Mouse (Mus musculus) midbrain, embryonic 10.5 days (tissue): Measurements from ENCODE around the gene Olfr1202. TPM values are rescaled to one million over a fixed set of nuclear protein-coding genes. Genes with fewer than 3 reads are reported as not detected.

Experiments
- DNase-seq: peaks from one replicate; pipeline ENCODE4 v3.0.0-alpha.2; 2017; ENCODE audit warnings: low spot score
- H3K27ac ChIP-seq: fragments of 300-500 bp; sonication (generic); replicated peaks from 2 replicates; pipeline ENCODE4 v1.5.1; 2016; ENCODE audit warnings: mild to moderate bottlenecking
- H3K27me3 ChIP-seq: fragments of 300-500 bp; sonication (generic); 2 replicates; pipeline ENCODE4 v1.6.1; 2016; ENCODE audit warnings: low read depth, mild to moderate bottlenecking; ENCODE audit not compliant: poor library complexity, severe bottlenecking
- H3K36me3 ChIP-seq: fragments of 300-500 bp; sonication (generic); 2 replicates; pipeline ENCODE4 v1.6.1; 2016; ENCODE audit warnings: mild to moderate bottlenecking, moderate library complexity
- H3K4me1 ChIP-seq: fragments of 300-500 bp; sonication (generic); 2 replicates; pipeline ENCODE4 v1.6.1; 2016
- H3K4me3 ChIP-seq: fragments of 300-500 bp; sonication (generic); 2 replicates; pipeline ENCODE4 v1.5.1; 2016; ENCODE audit warnings: mild to moderate bottlenecking, moderate library complexity
- H3K9me3 ChIP-seq: fragments of 300-500 bp; sonication (generic); replicated peaks from 2 replicates; pipeline ENCODE4 v1.6.1; 2016; ENCODE audit warnings: mild to moderate bottlenecking
- WGBS: fragments of 180-500 bp; shearing (Covaris S2); methylation state at CpG from one replicate; pipeline ENCODE4 v1.1.7; 2016; 5-methylcytosine and 5-hydroxymethylcytosine counted together
- polyA plus RNA-seq: library from polyadenylated mRNA; unstranded; fragments of >200 nt; fragmentation: Nextera tagmentation; extraction: Ambion mirVana; gene quantifications from 2 replicates; pipeline ENCODE4 v1.2.1, GENCODE M21; 2016

The Olfr1202 gene
- not detected in 2 replicates for polyA plus RNA-seq

- no peak within 1 kb of the TSS for H3K4me3 ChIP-seq
- no peaks in the 10 kb centered on the region for H3K4me1 ChIP-seq
- WGBS = 89% methylated on average over 1 of the region's 1 CpGs
- H3K27ac ChIP-seq = no peak within 1 kb of the TSS
- H3K27me3 ChIP-seq = no peaks in the 10 kb centered on the region
- DNase-seq = no peak
- H3K36me3 ChIP-seq = no peaks in the 10 kb centered on the region
- no peaks in the 10 kb centered on the region for H3K9me3 ChIP-seq
These were observed at the start of gene Olfr1202 for GRCm38 (mm10) chr2:88814196-88814595. Gene Olfr1202, plus strand, starts transcription at chr2:88814496.

DNA sequence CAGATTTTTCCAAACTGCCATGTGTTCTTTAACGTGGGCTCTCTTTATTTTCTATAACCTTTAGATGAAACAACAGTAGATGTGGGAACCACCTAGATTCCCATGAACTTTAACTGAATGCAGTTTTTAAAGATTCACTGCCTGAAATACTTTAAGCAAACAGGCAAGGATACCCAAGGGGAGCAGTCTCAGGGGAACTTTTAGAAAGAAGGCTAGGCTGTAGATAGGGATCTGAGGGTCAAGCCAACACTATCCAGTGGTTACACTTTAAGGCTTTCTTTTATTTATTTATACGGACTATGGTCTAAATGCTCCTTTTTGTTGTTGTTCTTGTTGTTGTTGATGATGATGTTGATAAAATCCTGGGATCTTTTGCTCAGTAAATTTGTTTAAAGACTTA is 43.9 kb upstream of the Olfr1202 start, which contains the start of gene Olfr1200:
Gene Olfr1200 (minus strand): TSS at position 101 of the 400 bp plus-strand sequence.
- H3K27ac ChIP-seq = no peak within 1 kb of the TSS
- H3K27me3 ChIP-seq = no peaks in the 10 kb centered on the region
- H3K36me3 ChIP-seq = no peaks in the 10 kb centered on the region
- H3K4me3 ChIP-seq = no peak within 1 kb of the TSS
- 86% methylated on average over 2 of the region's 2 CpGs for WGBS
- no peaks in the 10 kb centered on the region for H3K4me1 ChIP-seq
- no peak for DNase-seq
- no peaks in the 10 kb centered on the region for H3K9me3 ChIP-seq

DNA sequence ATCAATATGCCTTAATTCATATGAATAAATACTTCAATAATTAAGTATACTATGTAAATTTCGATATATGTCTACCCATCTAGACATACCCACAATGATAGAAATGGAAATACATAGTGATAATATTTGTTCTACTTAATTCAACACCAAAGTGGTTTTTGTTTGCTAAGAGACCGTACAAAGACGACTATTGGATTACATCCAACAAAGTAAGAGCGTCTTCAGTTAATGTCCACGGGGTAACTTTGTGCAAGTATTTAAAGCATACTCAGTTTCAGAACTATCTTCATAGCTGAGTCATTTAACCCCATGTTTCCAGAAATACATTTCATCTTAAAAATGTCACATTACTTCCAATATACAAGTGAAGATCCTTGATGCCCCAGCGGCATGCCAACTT is 21.6 kb upstream of the Olfr1202 start, which contains the start of gene Olfr1201:
Gene Olfr1201 (plus strand): TSS at position 301 of the 400 bp plus-strand sequence.
- Histone ChIP-seq H3K36me3 (no peaks in the 10 kb centered on the region), H3K27ac (no peak within 1 kb of the TSS), H3K9me3 (no peaks in the 10 kb centered on the region), H3K27me3 (no peaks in the 10 kb centered on the region), H3K4me3 (no peak within 1 kb of the TSS), H3K4me1 (no peaks in the 10 kb centered on the region)
- no peak for DNase-seq
- 91% methylated on average over 6 of the region's 6 CpGs for WGBS

GRCm38 (mm10) chr2:88829437-88829836 is 15.1 kb downstream of the Olfr1202 start, which contains the start of gene Olfr1205:
Gene Olfr1205, plus strand, starts transcription at chr2:88829737.
- no peaks in the 10 kb centered on the region for H3K9me3 ChIP-seq
- no peaks in the 10 kb centered on the region for H3K36me3 ChIP-seq
- no peak for DNase-seq
- H3K27ac ChIP-seq = no peak within 1 kb of the TSS
- no peaks in the 10 kb centered on the region for H3K4me1 ChIP-seq
- no peak within 1 kb of the TSS for H3K4me3 ChIP-seq
- no peaks in the 10 kb centered on the region for H3K27me3 ChIP-seq
- 93% methylated on average over 2 of the region's 2 CpGs for WGBS

GRCm38 (mm10) chr2:88838477-88838876 is 24.2 kb downstream of the Olfr1202 start:
- H3K27ac ChIP-seq = no peak overlapping the region
- DNase-seq = no peak
- no peaks in the 10 kb centered on the region for H3K9me3 ChIP-seq
- no peak overlapping the region for H3K4me3 ChIP-seq
- H3K36me3 ChIP-seq = no peaks in the 10 kb centered on the region
- 96% methylated on average over 2 of the region's 2 CpGs for WGBS
- no peaks in the 10 kb centered on the region for H3K27me3 ChIP-seq
- no peaks in the 10 kb centered on the region for H3K4me1 ChIP-seq

DNA sequence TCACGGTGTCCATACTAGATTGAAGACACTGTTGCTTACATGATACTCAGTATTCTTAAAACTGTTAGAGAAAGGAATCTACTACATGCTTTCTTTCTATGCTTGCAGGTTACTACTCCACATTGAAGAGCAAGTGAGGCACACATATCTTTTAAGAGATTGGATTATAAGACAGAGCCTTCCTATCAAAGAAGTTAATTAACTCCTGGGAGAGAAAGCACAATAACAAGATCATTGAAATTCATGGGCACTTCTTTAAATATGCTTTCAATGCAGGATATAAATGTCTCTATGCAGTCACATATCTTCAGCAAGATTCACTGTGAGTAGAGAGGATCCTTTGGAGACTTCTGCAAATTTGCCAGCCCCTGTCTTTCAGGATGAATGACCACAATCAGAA is 34.7 kb downstream of the Olfr1202 start, which contains the start of gene Olfr1204:
Gene Olfr1204 (plus strand): TSS at position 301 of the 400 bp plus-strand sequence.
- no peaks in the 10 kb centered on the region for H3K36me3 ChIP-seq
- H3K27ac ChIP-seq = no peak within 1 kb of the TSS
- WGBS = 94% methylated on average over 1 of the region's 1 CpGs
- no peak for DNase-seq
- H3K27me3 ChIP-seq = no peaks in the 10 kb centered on the region
- H3K4me3 ChIP-seq = no peak within 1 kb of the TSS
- H3K4me1 ChIP-seq = no peaks in the 10 kb centered on the region
- no peaks in the 10 kb centered on the region for H3K9me3 ChIP-seq

GRCm38 (mm10) chr2:88862931-88863330 is 48.6 kb downstream of the Olfr1202 start, which contains the start of gene Olfr1206:
Gene Olfr1206, plus strand, starts transcription at chr2:88863231.
- Histone ChIP-seq H3K36me3 (no peaks in the 10 kb centered on the region), H3K27me3 (no peaks in the 10 kb centered on the region), H3K4me3 (no peak within 1 kb of the TSS), H3K4me1 (no peaks in the 10 kb centered on the region), H3K27ac (no peak within 1 kb of the TSS), H3K9me3 (no peaks in the 10 kb centered on the region)
- no peak for DNase-seq
- WGBS = 91% methylated on average over 2 of the region's 2 CpGs

Other genes starting within 250 kb of the Olfr1202 start
- not detected in 2 replicates for gene Olfr1189, start 228.0 kb upstream of the Olfr1202 start, polyA plus RNA-seq
- gene Olfr1191-ps1, start 174.0 kb upstream of the Olfr1202 start, polyA plus RNA-seq = not detected in 2 replicates
- gene Olfr1192-ps1, start 166.0 kb upstream of the Olfr1202 start, polyA plus RNA-seq = not detected in 2 replicates
- gene Olfr1193, start 138.9 kb upstream of the Olfr1202 start, polyA plus RNA-seq = not detected in 2 replicates
- not detected in 2 replicates for gene Olfr1195, start 125.3 kb upstream of the Olfr1202 start, polyA plus RNA-seq
- gene Olfr1196, start 109.9 kb upstream of the Olfr1202 start, polyA plus RNA-seq = not detected in 2 replicates
- not detected in 2 replicates for gene Olfr1197, start 82.1 kb upstream of the Olfr1202 start, polyA plus RNA-seq
- not detected in 2 replicates for gene Olfr1198, start 63.1 kb upstream of the Olfr1202 start, polyA plus RNA-seq
- not detected in 2 replicates for gene Olfr1199, start 54.0 kb upstream of the Olfr1202 start, polyA plus RNA-seq
- gene Olfr1200, start 44.0 kb upstream of the Olfr1202 start, polyA plus RNA-seq = not detected in 2 replicates
- not detected in 2 replicates for gene Olfr1201, start 21.5 kb upstream of the Olfr1202 start, polyA plus RNA-seq
- not detected in 2 replicates for gene Olfr1205, start 15.2 kb downstream of the Olfr1202 start, polyA plus RNA-seq
- gene Olfr1204, start 34.8 kb downstream of the Olfr1202 start, polyA plus RNA-seq = not detected in 2 replicates
- not detected in 2 replicates for gene Olfr1206, start 48.7 kb downstream of the Olfr1202 start, polyA plus RNA-seq
- gene Olfr1208, start 87.8 kb downstream of the Olfr1202 start, polyA plus RNA-seq = not detected in 2 replicates
- not detected in 2 replicates for gene Olfr1209, start 100.7 kb downstream of the Olfr1202 start, polyA plus RNA-seq
- gene Olfr1211, start 123.6 kb downstream of the Olfr1202 start, polyA plus RNA-seq = not detected in 2 replicates
- not detected in 2 replicates for gene Olfr1212, start 139.5 kb downstream of the Olfr1202 start, polyA plus RNA-seq
- gene Gm13762, start 165.8 kb downstream of the Olfr1202 start, polyA plus RNA-seq = not detected in 2 replicates
- gene Olfr1214, start 178.2 kb downstream of the Olfr1202 start, polyA plus RNA-seq = not detected in 2 replicates
- not detected in 2 replicates for gene Olfr1215, start 192.5 kb downstream of the Olfr1202 start, polyA plus RNA-seq
- not detected in 2 replicates for gene Olfr1216, start 203.8 kb downstream of the Olfr1202 start, polyA plus RNA-seq
- not detected in 2 replicates for gene Olfr1217, start 217.6 kb downstream of the Olfr1202 start, polyA plus RNA-seq
- not detected in 2 replicates for gene Olfr1218, start 246.7 kb downstream of the Olfr1202 start, polyA plus RNA-seq